Mouse (Mus musculus): ENCODE data around the gene Adk.

Gene Adk

DNA sequence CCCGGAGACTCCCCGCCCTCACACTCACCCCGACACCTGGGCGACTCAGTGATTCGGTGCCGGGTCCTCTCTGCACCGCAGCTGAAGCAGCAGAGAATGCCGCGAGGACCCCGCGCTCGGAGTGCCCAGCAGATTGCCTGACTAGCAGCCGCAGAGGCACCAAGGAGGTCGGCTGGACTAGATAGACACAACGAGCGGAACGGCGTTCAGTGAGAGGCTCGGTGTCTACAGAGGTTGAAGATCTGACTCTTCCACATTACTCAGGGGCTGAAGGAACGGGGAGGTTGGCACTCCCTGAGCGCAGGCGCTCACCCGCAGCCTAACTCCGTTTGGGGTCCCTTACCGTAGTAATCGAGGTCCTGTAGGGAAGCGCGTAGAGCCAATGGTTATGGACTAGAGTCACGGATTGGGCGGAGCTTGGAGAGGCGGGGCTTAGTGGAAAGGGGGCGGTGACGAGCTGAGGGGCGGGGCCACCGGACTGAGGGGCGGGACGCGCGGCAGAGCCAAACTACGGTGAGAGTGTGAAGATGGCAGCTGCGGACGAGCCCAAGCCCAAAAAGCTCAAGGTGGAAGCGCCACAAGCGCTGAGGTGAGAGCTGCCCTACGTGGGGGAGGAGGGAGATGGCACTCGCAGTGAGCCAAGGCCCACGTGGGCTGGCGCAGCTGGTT, at the start of gene Adk, which contains the start of gene Ap3m1:
Gene Adk (plus strand): TSS at position 463 of the 669 bp plus-strand sequence.
Gene Ap3m1 (minus strand): TSS at position 397 of the 669 bp plus-strand sequence.
- peak; percentile 91 for DNase-seq

DNA sequence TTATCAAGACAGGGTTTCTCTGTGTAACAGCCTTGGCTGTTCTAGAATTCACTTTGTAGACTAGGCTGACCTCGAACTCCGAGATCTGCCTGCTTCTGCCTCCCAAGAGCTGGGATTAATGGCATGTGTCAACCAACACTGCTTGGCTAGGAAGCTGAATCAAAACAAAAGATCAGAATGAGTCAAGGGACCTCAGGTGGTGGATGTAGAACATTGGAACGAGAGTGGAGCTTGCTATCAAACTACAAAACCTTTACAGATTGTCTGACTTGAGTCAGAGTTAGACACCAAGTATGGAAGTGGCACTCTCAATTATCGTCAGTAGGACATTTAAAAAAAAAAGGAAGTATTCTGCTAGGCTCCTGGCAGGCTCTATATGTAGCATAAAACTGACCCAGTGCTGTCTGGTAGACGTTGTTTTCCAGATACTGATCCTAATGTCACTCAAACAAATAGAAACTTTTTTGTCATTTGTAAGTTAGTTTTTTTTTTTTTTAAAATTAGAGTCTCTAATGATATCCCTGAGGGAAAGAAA, 38.5 kb upstream of the Adk start:
- DNase-seq = no peak

DNA sequence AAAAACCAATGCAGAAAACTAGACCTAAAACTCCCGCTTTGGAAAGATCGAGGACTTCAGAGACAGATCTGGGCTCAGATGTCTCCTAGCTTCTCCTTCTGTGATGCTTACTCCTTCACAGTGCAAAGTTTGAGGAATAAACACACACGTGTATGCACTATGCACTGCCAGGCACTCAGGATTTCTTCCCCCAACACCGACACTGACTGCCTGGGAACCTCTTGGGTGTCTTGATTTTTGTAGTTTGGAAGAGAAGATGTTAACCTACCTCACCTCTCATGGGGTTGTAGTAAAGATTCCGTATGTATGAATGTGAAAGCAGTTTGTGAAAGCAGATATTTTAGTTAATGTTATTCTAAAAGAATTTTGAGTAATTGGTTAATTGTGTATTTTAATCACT, 34.5 kb upstream of the Adk start:
- DNase-seq = no peak

GRCm38 (mm10) chr14:21018977-21019376, 33.4 kb upstream of the Adk start:
- DNase-seq = no peak

DNA sequence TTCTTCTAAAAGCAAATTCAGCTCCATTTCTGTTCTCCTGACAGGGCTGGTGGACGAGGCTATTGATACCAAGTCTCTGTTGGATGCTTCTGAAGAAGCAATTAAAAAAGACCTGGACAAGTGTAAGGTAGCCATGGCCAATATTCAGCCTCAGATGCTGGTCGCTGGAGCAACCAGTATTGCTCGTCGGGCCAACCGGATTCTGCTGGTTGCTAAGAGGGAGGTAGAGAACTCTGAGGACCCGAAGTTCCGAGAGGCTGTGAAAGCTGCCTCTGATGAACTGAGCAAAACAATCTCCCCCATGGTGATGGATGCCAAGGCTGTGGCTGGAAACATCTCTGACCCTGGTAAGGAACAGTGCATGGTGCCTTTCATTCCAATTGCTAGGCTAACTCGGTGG, 31.9 kb upstream of the Adk start:
- DNase-seq = no peak

- no peak for DNase-seq
These were observed 24.8 kb upstream of the Adk start for GRCm38 (mm10) chr14:21027542-21027941.

- DNase-seq = no peak
These were observed 23.2 kb upstream of the Adk start for GRCm38 (mm10) chr14:21029025-21029659.

DNA sequence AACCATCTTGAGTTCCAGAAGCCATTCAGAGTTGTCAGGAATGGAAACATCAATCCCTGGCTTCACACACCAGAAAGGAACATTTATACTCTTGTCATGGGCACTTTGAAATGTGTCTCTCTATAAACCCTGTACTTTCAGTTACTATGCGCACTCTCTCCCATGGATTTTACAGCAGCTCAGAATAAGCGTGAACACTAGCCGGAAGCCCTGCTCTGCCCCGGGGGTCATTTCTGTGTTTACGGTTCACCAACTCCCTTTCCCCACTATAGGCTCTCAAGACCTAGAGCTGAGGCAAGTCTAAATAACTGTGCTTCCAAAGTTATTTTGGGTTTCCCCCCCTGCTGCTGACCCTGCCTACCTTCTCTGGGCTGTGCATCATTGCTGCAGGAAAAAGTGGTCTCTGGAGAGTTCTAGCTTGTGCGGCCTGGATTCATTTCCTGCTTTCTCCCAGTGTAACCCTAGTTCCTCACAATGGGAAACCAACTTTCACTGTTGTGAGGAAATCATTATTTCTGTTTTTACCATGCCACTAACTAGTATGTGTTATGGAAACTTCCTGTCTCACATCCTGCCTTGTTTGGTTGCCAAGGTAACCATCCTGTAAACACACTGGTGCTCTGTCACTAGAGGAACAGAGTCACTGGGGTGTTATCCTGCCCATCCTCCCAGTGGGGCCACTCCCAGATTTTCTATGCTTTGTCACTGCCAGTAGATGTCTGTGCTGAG, 20.4 kb upstream of the Adk start:
- DNase-seq = no peak

DNA sequence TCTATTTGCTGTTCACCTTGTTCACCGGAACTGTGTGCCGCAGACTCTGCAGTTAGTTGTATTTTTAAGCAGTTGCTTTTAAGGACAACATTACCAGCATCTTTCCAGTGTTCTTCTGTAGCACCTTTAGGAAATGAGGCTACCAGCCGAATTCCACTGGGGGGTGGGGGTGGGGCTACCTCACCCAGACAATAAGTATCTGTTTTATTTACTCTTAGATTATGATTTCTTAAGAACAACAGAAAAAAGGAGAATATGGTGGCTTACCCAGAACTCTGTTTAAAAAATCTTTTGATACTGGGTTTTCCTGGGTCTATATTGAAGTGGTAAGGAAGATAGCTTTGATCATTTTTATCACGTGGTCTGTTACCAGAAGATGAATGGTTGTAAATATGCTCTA, 18.1 kb upstream of the Adk start:
- no peak for DNase-seq

GRCm38 (mm10) chr14:21034791-21035190, 17.6 kb upstream of the Adk start:
- DNase-seq = no peak

DNA sequence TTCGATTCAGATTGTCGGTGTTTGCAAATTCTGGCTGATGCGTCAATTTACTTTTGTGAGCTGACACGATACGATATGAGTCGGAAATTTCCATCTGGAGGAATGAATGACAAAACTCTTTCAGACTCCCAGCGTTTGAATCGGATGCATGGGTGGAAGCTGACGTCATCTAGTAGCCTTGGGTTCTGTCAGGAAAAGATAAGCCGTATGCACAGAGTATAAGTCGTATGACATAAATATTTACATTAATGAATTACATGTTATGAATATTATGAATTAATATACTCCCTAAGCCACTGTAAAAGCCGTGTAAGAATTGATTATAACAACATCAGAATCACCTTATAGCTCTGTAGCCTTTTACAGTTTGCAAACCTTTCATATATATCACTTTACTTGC, 13.3 kb upstream of the Adk start:
- no peak for DNase-seq

DNA sequence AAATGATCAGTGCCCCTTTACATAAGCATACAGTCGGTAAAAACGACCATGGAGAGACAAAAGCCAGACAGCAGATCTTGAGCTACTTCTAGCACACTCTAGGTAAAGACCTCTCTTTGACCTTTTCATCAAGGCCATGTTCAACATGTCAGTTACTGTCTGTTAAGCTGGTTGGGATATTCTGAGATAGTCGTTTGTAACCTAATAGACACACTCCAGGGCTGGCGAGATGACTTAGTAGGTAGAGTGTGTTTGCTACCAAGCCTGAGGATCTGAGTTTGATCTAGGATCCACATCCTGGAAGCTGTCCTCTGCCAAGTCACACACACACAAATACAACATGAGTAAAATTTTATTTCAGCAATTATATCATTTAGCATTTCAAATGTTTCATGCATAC, 12.8 kb upstream of the Adk start:
- no peak for DNase-seq

- no peak for DNase-seq
These were observed 4.5 kb upstream of the Adk start for GRCm38 (mm10) chr14:21047840-21048239.

GRCm38 (mm10) chr14:21048879-21049278, 3.5 kb upstream of the Adk start:
- no peak for DNase-seq

DNA sequence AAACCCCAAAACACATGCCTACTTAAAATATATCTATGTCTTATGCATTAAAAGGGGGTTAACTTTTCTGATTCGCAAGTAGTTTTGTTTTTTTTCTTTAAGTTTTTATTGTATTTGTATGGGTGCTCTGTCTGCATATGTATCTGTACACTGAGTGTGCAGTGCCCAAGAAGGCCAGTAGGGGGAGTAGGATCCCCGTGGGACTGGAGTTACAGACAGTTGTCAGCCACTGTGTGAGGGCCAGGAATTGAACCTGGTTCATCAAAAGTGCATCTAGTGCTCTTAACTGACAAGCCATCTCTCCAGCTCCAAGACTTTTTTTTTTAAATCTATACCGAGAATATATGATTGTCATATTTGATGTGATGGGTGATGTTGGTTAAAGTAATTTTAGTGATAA, 1.6 kb upstream of the Adk start:
- no peak for DNase-seq

- DNase-seq = no peak
These were observed 828 bp upstream of the Adk start for GRCm38 (mm10) chr14:21051380-21052111.

- no peak for DNase-seq
These were observed 382 bp downstream of the Adk start for GRCm38 (mm10) chr14:21052781-21053130.

GRCm38 (mm10) chr14:21053151-21053550, 777 bp downstream of the Adk start:
- DNase-seq = no peak

DNA sequence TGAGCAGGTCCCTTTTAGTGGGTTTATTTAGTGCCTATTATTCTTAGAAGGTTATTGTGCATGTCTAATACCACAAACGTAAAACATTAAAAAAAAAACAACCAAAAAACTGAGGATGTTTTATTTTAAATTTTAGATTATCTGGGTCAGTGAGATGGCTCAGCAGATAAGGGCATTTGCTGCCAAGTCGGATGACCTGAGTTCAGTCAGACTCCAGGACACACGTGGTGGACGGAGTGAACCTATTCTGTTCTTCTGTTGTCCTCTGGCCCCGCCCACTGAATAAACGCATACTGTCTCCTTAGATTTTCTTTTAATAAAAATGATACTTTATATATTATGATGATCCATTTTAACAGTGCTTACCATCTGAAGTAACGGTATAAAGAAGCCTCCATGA, 1.2 kb downstream of the Adk start:
- DNase-seq = no peak

DNA sequence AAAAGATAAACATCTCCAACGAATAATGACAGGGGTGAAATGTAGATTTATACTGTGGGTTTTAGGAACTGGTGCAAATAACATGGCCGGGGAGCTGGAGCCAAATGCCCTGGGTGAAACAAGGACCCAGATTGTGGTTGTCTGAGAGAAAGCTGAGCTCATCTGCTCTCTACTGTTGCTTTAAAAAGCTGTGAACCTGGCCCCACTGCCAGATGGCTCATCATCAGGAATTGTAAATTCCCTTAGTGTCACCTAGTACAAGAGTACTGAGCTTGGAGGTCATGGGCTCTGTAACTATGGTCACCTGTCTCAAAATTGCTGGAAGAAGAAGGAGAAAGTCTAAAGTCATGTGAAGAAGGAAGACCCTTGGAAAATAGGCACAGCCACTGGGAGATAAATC, 6.6 kb downstream of the Adk start:
- DNase-seq = no peak

DNA sequence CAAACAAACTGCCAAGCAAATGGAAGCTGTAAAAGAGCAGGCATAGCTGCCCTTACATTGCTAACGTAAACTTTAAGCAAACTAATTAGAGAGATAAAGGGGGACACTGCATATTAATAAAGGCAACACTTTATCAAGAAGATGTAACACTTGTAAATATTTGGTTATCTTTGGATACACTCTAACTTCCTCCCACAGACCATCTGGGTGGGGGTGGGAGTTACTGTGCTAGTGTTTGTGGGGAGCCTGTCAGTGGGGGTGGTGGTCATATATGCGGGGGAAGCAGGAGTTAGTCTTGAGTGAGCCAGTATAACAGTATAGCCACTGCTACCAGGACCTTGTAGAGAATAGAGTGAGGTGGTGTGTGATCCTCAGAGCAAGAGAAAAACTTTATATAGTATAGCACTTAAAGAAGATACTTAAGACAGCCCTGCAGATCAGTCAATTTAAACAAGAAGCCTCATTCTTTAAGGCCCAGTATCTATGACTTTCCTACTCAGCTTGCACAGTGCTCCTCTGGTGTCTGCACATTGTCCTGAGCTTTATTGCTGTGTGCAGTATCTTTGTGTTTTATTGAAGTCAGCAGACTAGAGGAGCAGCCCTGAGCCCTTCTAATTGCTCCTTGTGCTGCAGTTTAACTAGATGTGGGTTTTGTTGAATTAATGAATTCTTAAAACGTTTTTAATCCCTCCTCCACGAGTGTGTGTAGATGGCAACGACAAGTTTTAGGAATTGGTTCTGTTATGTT, 10.6 kb downstream of the Adk start:
- no peak for DNase-seq

- no peak for DNase-seq
These were observed 11.9 kb downstream of the Adk start for GRCm38 (mm10) chr14:21064321-21064720.

Data from right cerebral cortex, postnatal 25 days (tissue).